Mouse (Mus musculus): ENCODE measurements around the gene Ptpn21. TPM values are rescaled to one million over a fixed set of nuclear protein-coding genes. Genes with fewer than 3 reads are reported as not detected.

Ptpn21 gene
- polyA plus RNA-seq, 1 experiment from 2014 or later: 28.2 TPM

DNA sequence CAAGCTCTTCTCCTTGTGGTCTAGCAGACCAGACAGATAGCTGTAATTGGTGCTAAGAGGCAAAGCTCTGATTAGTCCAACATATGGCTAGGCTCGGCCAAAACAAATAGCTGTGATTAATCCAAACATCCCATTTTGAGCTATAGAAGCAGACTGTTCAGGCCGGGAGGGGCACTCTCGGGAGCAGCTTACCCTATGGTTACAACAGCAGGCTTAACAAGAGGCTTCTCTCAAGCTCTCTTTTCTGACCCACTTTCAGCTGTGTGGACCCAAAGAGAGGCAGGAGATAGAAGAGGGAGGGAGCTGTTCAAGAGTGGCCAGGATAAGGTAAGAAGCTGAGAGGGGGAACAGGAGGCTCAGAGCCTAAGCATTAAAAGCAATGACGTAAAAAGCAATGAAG is 8.4 kb upstream of the Ptpn21 start:
- in situ Hi-C loops (cut with MboI; ENCODE audit: low pct_unique_long_range_greater_than_20kb): no loop called here
- DNase-seq (ENCODE audit: low read depth, low spot score): no peak
- ChIA-PET POLR2A (no interaction called here), CTCF (interaction anchor here (0.8 to 3.7 kb wide), 17 partner anchors 9 to 112 kb away, joined by 3 to 38 read pairs (median 4); partner anchors contain the start of gene Ptpn21)
- TF ChIP-seq CTCF (IDR thresholded peaks at IDR 0.05): no peak
- ATAC-seq: no peak
- H3K27me3 ChIP-seq: no peaks in the 10 kb centered on the region

DNA sequence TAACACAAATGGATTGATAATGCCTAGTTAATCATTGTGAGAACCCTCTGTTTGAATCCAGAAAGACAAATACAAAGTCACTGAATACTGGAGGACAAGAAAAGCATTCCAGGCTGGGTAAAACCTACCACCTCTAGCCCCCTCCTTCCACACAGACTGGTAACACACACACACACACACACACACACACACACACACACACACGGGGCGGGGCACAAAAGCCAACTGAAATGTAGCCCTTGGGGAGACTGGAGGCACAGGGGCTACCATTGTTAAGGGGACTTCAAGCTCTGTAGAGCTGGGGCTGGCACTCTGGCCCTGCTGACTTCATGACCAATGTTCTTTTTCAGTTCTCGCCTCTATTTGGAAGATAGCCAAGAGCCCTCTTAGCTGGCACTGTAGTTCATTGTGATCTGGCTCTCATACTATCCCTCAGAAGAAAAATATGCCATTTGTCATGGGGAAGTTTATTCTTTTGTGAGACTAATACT is 3.9 kb upstream of the Ptpn21 start:
- POLR2A ChIA-PET: no interaction called here
- TF ChIP-seq CTCF (IDR thresholded peaks at IDR 0.05): no peak
- ATAC-seq (no peak), DNase-seq (ENCODE audit: low read depth, low spot score) (no peak)
- in situ Hi-C loops (cut with MboI; ENCODE audit: low pct_unique_long_range_greater_than_20kb): no loop called here
- CTCF ChIA-PET: no interaction called here
- no peaks in the 10 kb centered on the region for H3K27me3 ChIP-seq

- peak; percentile 17 for ATAC-seq
- no peak for TF ChIP-seq CTCF (IDR thresholded peaks at IDR 0.05)
- ChIA-PET CTCF (interaction anchor here (1.5 to 5.1 kb wide), 2 partner anchors 9 to 63 kb away, joined by 3 to 38 read pairs; partner anchors contain the start of gene Zc3h14), POLR2A (interaction anchor here (0.6 to 1.2 kb wide), 3 partner anchors 10 to 23 kb away, joined by 3 to 5 read pairs (median 3); no protein-coding TSS in a partner anchor)
- in situ Hi-C loops (cut with MboI; ENCODE audit: low pct_unique_long_range_greater_than_20kb): no loop called here
- no peak for DNase-seq (ENCODE audit: low read depth, low spot score)
- no peaks in the 10 kb centered on the region for H3K27me3 ChIP-seq
These were observed 671 bp upstream of the Ptpn21 start for GRCm38 (mm10) chr12:98737801-98738350.

GRCm38 (mm10) chr12:98734880-98735801 is 2.1 kb downstream of the Ptpn21 start:
- ATAC-seq: no peak
- ChIA-PET CTCF (interaction anchor here (1.1 to 5.1 kb wide), 3 partner anchors 12 to 60 kb away, joined by 4 to 38 read pairs (median 4); partner anchors contain the start of gene Zc3h14), POLR2A (interaction anchor here (0.6 to 0.9 kb wide), 2 partner anchors 14 kb away, joined by 3 read pairs; no protein-coding TSS in a partner anchor)
- no peak for DNase-seq (ENCODE audit: low read depth, low spot score)
- H3K27me3 ChIP-seq: no peaks in the 10 kb centered on the region
- in situ Hi-C loops (cut with MboI; ENCODE audit: low pct_unique_long_range_greater_than_20kb): no loop called here
- TF ChIP-seq CTCF (IDR thresholded peaks at IDR 0.05): no peak

DNA sequence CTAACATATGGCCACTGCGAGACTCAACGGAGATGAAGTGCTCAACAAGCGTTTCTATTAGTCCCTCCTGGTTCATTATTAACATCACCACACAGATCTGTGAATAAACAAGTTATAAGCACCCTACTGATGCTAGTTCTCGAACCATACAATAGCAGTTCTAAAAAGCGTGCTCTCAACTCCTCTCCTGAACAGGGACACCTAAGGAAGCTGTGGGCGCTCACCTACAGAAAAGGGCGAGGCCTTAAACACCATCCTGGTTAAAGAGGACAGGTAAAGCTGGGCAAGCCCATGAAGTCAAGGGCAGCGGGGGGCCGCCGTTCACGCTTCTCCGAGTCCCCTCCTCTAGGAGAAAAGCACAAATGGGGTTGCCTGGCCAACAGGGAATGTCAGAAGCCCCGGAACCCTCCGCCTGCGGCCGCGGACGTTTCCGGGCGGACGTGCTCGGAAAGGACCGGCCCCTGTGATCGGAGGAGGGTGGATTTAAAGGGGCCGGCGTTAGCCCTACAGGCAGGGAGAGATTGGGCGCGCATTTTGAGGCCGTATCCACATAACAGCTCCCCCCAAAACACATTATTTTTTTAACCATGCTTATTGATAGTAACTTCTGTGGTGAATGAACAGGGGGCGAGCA is 2.8 kb downstream of the Ptpn21 start:
- TF ChIP-seq CTCF (IDR thresholded peaks at IDR 0.05): no peak
- POLR2A ChIA-PET: interaction anchor here (0.6 to 0.9 kb wide), 2 partner anchors 13 to 14 kb away, joined by 3 read pairs; no protein-coding TSS in a partner anchor
- no peaks in the 10 kb centered on the region for H3K27me3 ChIP-seq
- CTCF ChIA-PET: interaction anchor here (1.1 to 5.1 kb wide), 2 partner anchors 13 kb away, joined by 4 to 38 read pairs; partner anchors contain the start of gene Zc3h14
- DNase-seq (ENCODE audit: low read depth, low spot score) (no peak), ATAC-seq (peak; percentile 70)
- in situ Hi-C loops (cut with MboI; ENCODE audit: low pct_unique_long_range_greater_than_20kb): no loop called here

- no peaks in the 10 kb centered on the region for H3K27me3 ChIP-seq
- in situ Hi-C loops (cut with MboI; ENCODE audit: low pct_unique_long_range_greater_than_20kb): no loop called here
- ChIA-PET POLR2A (no interaction called here), CTCF (no interaction called here)
- ATAC-seq (no peak), DNase-seq (ENCODE audit: low read depth, low spot score) (no peak)
- TF ChIP-seq CTCF (IDR thresholded peaks at IDR 0.05): no peak
These were observed 3.4 kb downstream of the Ptpn21 start for GRCm38 (mm10) chr12:98733776-98734175.

DNA sequence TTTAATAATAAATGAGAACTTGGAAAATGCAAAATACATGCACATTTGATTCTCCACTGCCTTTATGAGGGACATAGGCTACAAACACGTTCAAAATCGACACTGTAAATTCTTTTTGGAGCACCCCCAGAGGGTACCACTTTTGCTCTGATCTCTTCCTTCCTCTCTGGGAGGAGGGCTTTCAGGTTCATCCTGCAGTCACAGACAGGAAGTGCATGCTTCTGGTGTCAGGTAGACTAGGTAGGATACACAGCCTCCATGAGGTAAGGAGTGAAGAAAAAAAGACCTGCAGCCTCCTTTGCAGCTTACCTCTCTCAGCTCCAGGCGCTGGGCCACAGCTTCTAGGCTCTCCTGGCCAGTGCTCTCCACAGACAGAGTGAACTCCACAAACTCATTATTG is 4.0 kb downstream of the Ptpn21 start:
- no peak for TF ChIP-seq CTCF (IDR thresholded peaks at IDR 0.05)
- H3K27me3 ChIP-seq: no peaks in the 10 kb centered on the region
- POLR2A ChIA-PET: no interaction called here
- DNase-seq (ENCODE audit: low read depth, low spot score) (no peak), ATAC-seq (no peak)
- CTCF ChIA-PET: no interaction called here
- in situ Hi-C loops (cut with MboI; ENCODE audit: low pct_unique_long_range_greater_than_20kb): no loop called here

DNA sequence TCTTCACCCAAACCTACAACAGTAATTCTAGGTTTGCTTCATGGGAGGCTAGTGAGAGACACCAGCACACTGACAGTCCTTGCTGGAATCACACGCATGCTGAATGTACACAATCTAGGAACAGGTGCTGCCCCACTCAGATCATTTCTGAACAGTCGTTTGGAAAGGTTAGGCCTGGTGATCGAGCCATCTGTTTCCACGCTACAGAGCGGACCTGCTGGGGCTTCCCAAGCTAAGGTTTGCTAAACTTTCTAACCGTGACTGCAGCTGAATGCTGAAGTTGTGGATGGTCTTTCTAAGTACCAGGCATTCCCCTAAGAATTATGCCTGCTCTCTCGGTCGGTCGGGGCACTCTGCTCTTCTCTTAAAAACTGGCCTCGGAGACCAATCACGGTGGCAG is 6.5 kb downstream of the Ptpn21 start:
- no peak for TF ChIP-seq CTCF (IDR thresholded peaks at IDR 0.05)
- no peaks in the 10 kb centered on the region for H3K27me3 ChIP-seq
- ATAC-seq (no peak), DNase-seq (ENCODE audit: low read depth, low spot score) (no peak)
- in situ Hi-C loops (cut with MboI; ENCODE audit: low pct_unique_long_range_greater_than_20kb): no loop called here
- POLR2A ChIA-PET: interaction anchor here (0.6 to 0.8 kb wide), 2 partner anchors 19 to 27 kb away, joined by 4 to 6 read pairs; no protein-coding TSS in a partner anchor
- CTCF ChIA-PET: interaction anchor here (0.9 to 1.4 kb wide), 2 partner anchors 15 to 190 kb away, joined by 3 read pairs; no protein-coding TSS in a partner anchor

- DNase-seq (ENCODE audit: low read depth, low spot score): no peak
- no peak for TF ChIP-seq CTCF (IDR thresholded peaks at IDR 0.05)
- no peak for ATAC-seq
- in situ Hi-C loops (cut with MboI; ENCODE audit: low pct_unique_long_range_greater_than_20kb): no loop called here
- ChIA-PET POLR2A (no interaction called here), CTCF (interaction anchor here (1.0 to 1.1 kb wide), 2 partner anchors 18 to 53 kb away, joined by 3 read pairs; no protein-coding TSS in a partner anchor)
- H3K27me3 ChIP-seq: no peaks in the 10 kb centered on the region
These were observed 10.0 kb downstream of the Ptpn21 start for GRCm38 (mm10) chr12:98727186-98727585.

DNA sequence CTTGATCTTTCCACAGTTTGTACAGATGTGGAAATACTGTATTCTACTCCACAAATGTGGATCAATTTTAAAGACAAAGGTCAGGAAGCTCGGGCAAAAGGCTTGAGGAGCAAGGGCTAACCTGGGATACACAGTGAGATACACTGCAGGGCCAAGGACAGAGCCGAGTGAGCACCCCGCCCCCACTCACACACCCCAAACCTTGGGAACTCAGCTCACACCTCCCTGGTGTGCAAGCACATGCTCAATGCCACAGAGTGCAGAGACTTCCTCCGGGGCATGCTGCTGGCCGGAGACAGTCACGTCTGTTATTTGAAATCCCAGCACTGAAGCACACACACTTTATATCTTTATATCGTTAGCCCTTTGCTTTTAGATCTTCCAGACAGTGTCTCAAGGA is 11.1 kb downstream of the Ptpn21 start:
- in situ Hi-C loops (cut with MboI; ENCODE audit: low pct_unique_long_range_greater_than_20kb): no loop called here
- ATAC-seq (no peak), DNase-seq (ENCODE audit: low read depth, low spot score) (no peak)
- no peak for TF ChIP-seq CTCF (IDR thresholded peaks at IDR 0.05)
- H3K27me3 ChIP-seq: no peaks in the 10 kb centered on the region
- POLR2A ChIA-PET: no interaction called here
- CTCF ChIA-PET: no interaction called here

All from Patski (cell line).